In the genomic region with DNA sequence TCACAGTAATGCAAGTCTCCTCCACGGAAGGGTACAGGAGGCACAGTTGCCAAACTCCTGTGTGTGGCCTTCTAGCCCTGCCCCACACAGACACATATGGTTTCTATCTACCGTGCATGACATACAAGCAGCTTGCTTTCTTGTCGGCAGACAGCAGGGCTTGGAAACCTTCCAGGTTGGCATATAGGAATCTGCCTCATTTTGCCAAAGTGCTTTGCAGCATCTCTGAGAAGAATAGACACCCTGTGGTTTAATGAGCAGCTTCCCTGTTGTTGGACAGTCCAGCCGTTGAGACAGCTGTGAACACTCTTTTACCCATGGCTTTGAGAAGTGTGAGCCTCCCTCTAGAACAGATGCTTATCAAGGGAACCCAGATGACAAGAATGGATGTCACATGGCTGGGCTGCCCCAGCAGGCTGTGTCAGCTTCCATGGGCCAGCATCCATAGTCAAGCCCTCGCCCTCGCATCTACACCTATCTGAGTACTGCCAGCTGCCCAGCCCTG, we compare ENCODE assay signal across 10 mouse cellular contexts. TPM values are rescaled to one million over a fixed set of nuclear protein-coding genes. Genes with fewer than 3 reads are reported as not detected.
DNase-seq lines count a peak whose midpoint lies in the region; ATAC-seq lines count a peak whose summit lies in the region.
"Had no signal": no experiment of that assay in that cellular context is flagged by ENCODE, and none has a peak within 500 bp of the region (broad histone marks: within the 10 kb centered on the region; RNA-seq: fewer than 3 reads in every experiment).

No protein-coding gene starts in this region.

- ATAC-seq in frontal cortex, adult (ENCODE audit: low TSS enrichment) = peak; percentile 36; the same call in 1 of the 2 replicates
- ATAC-seq in neural tube, embryonic 11.5 days (ENCODE audit: insufficient read depth, low FRiP score, low TSS enrichment) = no peak
- peak; percentile 58 for ATAC-seq in hindbrain, embryonic 14.5 days (ENCODE audit: low FRiP score)
- no peak for ATAC-seq in granulocyte monocyte progenitor cell, adult 5-6 weeks (replicated peaks; ENCODE audit: poor library complexity, severe bottlenecking)

- WGBS in neural tube, embryonic 11.5 days = 50% methylated on average over 6 of the region's 6 CpGs
- WGBS in hindbrain, embryonic 14.5 days = 42% methylated on average over 6 of the region's 6 CpGs

- H3K36me3 ChIP-seq in neural tube, embryonic 11.5 days (ENCODE audit: control insufficient read depth, insufficient read depth, low read length) = no peaks in the 10 kb centered on the region
- H3K36me3 ChIP-seq in hindbrain, embryonic 14.5 days (replicated peaks; ENCODE audit: control insufficient read depth, insufficient read depth) = 0 out of 2 replicates have a peak, but pooled peaks cover 3% of the 10 kb centered on the region

- no peak for DNase-seq in frontal cortex, postnatal 14 days (ENCODE audit: low spot score in 2 of 2)
- no peak for DNase-seq in neural tube, embryonic 11.5 days (ENCODE audit: low spot score)
- no peak for DNase-seq in neural tube, embryonic 10.5 days (ENCODE audit: extremely low spot score, low spot score)
- DNase-seq in hindbrain, embryonic 14.5 days (ENCODE audit: low spot score) = peak; percentile 58
- no peak for DNase-seq in ovary, postnatal 14 days (ENCODE audit: low spot score)
- no peak for DNase-seq in layer of hippocampus, postnatal 36 days
- DNase-seq: cerebellum, postnatal 25 days had no signal

- H3K4me3 ChIP-seq in neural tube, embryonic 11.5 days (ENCODE audit: low read depth, low read length) = no peak overlapping the region
- H3K4me3 ChIP-seq in hindbrain, embryonic 14.5 days (replicated peaks; ENCODE audit: low read length) = no peak overlapping the region

- H3K27ac ChIP-seq in neural tube, embryonic 11.5 days (ENCODE audit: low read depth, low read length) = 0 out of 2 replicates have a peak overlapping the region, but pooled peaks have one; percentile 15
- peak overlapping the region; percentile 57; the same call in 1 of the 2 replicates for H3K27ac ChIP-seq in hindbrain, embryonic 14.5 days
- H3K27ac ChIP-seq: liver, embryonic 14.5 days had no signal

- H3K27me3 ChIP-seq in neural tube, embryonic 11.5 days (ENCODE audit: control insufficient read depth, insufficient read depth, low read length) = no peaks in the 10 kb centered on the region
- H3K27me3 ChIP-seq in hindbrain, embryonic 14.5 days (ENCODE audit: control insufficient read depth, insufficient read depth, low read length) = no peaks in the 10 kb centered on the region

- H3K9ac ChIP-seq in neural tube, embryonic 11.5 days (ENCODE audit: low read length) = no peak overlapping the region
- H3K9ac ChIP-seq in hindbrain, embryonic 14.5 days = no peak overlapping the region
- H3K9ac ChIP-seq: liver, embryonic 14.5 days had no signal

- no peak overlapping the region for H3K4me2 ChIP-seq in neural tube, embryonic 11.5 days (ENCODE audit: low read depth)
- H3K4me2 ChIP-seq in hindbrain, embryonic 14.5 days (replicated peaks) = no peak overlapping the region

- peaks cover 17% of the 10 kb centered on the region for H3K4me1 ChIP-seq in neural tube, embryonic 11.5 days (ENCODE audit: control insufficient read depth, insufficient read depth, low read length)
- peaks cover 46% of the 10 kb centered on the region for H3K4me1 ChIP-seq in hindbrain, embryonic 14.5 days (replicated peaks; ENCODE audit: control insufficient read depth, insufficient read depth, low read length)

- no peaks in the 10 kb centered on the region for H3K9me3 ChIP-seq in neural tube, embryonic 11.5 days (ENCODE audit: control insufficient read depth, low read length)
- no peaks in the 10 kb centered on the region for H3K9me3 ChIP-seq in hindbrain, embryonic 14.5 days (ENCODE audit: control insufficient read depth, low read length)

RNA-seq across cellular contexts. Expression of a gene that starts 36.0 kb away (rescaled TPM):
- polyA plus RNA-seq in neural tube, embryonic 11.5 days (2014; fragmentation: Nextera tagmentation; extraction: Ambion mirVana) = 4.0 and 4.2 TPM in 2 replicates
- polyA plus RNA-seq in hindbrain, embryonic 14.5 days (2014; fragmentation: Nextera tagmentation; extraction: Ambion mirVana) = 3.1 and 3.2 TPM in 2 replicates
- total RNA-seq in granulocyte monocyte progenitor cell, adult 5-6 weeks (2014; fragmentation: Nextera tagmentation) = 8.7 and 10.5 TPM in 2 replicates
- total RNA-seq in granulocyte monocyte progenitor cell, adult 5-6 weeks (2017) = 8.5 and 9.0 TPM in 2 replicates
- total RNA-seq in layer of hippocampus, postnatal 36 days (2021) = 10 to 100 TPM; 12.5 to 13.1 TPM

Comparison
In these comparisons a context has a peak if more than half of its experiments do, and no peak if none do; other contexts are left out.
1. ATAC-seq: peak in frontal cortex, adult (single experiment) and hindbrain, embryonic 14.5 days (single experiment); none in neural tube, embryonic 11.5 days (single experiment) and granulocyte monocyte progenitor cell, adult 5-6 weeks (single experiment).